Mouse (Mus musculus) cortical plate, adult 2 months (tissue): Measurements from ENCODE around the gene Tnrc6c.

Experiments
- CTCF ChIP-seq: fragments of 200-500 bp; IDR thresholded peaks from 2 replicates; pipeline ENCODE4 v1.5.1; 2011; ENCODE audit warnings: mild to moderate bottlenecking, control low read depth, low read length; ENCODE audit not compliant: insufficient read depth; ENCODE audit errors: extremely low read depth
- POLR2A ChIP-seq: fragments of 200-500 bp; IDR thresholded peaks from 2 replicates; pipeline ENCODE4 v1.6.1; 2011; ENCODE audit warnings: mild to moderate bottlenecking, low read length, control low read depth; ENCODE audit not compliant: insufficient read depth; ENCODE audit errors: extremely low read depth

DNA sequence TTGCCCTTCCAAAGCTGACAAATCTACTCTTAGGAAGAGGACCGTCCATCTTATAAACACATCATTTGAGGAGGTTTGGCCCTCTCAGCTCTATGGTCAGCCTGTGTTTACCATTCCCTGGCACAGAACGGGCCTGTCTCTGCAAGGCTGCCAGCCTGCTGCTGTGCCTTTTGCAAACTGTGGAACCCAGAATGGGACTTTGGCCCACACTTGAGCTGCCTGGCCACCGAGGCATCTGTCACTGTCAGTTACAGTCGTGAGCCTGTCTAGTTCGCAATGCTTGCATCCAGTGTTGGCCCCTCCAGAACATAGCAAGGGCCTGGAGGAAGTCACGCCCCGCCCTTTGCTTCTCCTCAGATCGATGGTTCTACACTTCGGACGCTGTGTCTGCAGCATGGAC lies 105.2 kb downstream of the Tnrc6c start:
- TF ChIP-seq POLR2A (no peak), CTCF (no peak)
